Mouse (Mus musculus): ENCODE measurements around the gene Ssh1. TPM values are rescaled to one million over a fixed set of nuclear protein-coding genes. Genes with fewer than 3 reads are reported as not detected.
A peak's percentile ranks its signal among the peaks of the same experiment; 100 is the strongest.

The Ssh1 gene
- total RNA-seq, 2 experiments from 2014 or later = 6.1 to 7.2 TPM

DNA sequence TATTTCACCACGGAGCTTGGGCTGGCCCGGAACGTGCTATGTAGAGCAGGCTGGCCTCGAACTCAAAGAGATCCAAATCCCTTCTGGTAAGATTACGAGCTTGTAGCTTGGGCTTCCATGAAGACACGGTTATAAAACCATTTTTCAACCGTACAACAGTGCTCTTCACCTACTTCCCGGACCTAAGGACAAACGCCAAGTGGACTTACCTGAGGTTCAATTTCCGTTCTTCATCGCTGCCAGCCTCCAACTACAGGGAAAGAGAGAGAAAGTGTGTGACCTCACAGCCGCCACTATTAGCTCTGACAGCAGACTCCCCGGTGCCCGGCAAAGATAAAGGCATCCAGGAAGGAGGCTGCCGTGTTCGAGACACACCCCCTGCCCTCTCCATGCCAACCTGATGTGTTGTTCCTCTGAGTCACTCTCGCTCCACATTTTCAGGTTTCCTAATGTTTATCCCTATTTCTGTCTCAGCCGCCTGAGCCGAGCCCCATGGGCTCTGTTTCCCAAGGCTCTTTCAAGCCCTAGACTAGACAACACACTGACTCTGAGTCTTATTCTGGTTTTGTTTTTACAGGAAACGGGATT, 4.2 kb downstream of the Ssh1 start:
- H3K4me3 ChIP-seq = 0 out of 2 replicates have a peak overlapping the region, but pooled peaks have one; percentile 19

DNA sequence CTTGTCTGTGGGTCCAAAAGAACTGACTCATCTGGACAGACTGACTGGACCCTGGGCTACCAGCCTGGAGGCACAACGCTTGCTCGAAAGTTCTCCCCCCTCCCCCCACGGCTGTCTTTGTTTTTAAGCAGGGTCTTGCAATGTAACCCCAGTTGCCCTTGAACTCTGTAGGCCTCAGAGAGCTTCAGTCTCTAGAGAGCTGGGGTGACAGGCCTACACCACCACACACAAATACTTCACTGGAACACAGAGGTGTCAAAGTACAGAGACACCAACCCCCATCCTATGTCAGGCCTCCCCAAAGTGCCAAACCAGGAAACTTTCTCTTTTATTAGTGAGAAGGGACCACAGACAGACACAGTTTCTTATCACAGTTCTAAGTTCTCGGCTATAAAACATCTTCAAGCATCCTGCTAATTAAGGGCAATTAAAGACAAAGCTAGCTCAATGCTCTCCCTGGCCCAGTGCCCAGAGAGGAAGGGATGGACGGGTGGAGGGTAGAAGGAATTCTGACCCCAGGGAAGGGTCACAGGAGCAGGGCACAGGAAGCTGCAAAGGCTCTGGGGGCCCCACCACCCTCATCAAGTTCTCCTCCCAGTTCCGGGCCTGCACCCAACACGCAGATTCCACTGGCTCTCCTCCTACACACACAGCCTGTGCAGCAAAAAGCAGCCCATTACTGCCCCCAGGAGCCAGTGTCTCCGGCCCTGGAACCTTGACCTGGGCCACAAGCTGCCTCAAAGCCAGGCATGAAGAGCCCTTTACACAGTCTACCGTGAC, 7.3 kb downstream of the Ssh1 start:
- DNase-seq = peak; percentile 79
- peak; percentile 43 for TF ChIP-seq CTCF (IDR thresholded peaks at IDR 0.05)
- Histone ChIP-seq H3K27ac (peak overlapping the region; percentile 71), H3K4me3 (peak overlapping the region; percentile 32)
- intact Hi-C loops (cut with DNase I) = no loop called here

More for the DNA sequence above, 4.2 kb downstream of the Ssh1 start:
- no peak for DNase-seq
- TF ChIP-seq CTCF (IDR thresholded peaks at IDR 0.05) = no peak
- intact Hi-C loops (cut with DNase I) = loop anchor here (5.0 kb wide), 1 partner anchor 32 kb away; no protein-coding TSS in a partner anchor
- peak overlapping the region; percentile 48 for H3K27ac ChIP-seq

- no peak overlapping the region for H3K4me3 ChIP-seq
- intact Hi-C loops (cut with DNase I) = no loop called here
- DNase-seq = no peak
- peak overlapping the region; percentile 71 for H3K27ac ChIP-seq
- TF ChIP-seq CTCF (IDR thresholded peaks at IDR 0.05) = no peak
These were observed 8.0 kb downstream of the Ssh1 start for GRCm38 (mm10) chr5:113985737-113986136.

GRCm38 (mm10) chr5:113984025-113984740, 9.5 kb downstream of the Ssh1 start:
- H3K4me3 ChIP-seq = no peak overlapping the region
- DNase-seq = no peak
- no peak for TF ChIP-seq CTCF (IDR thresholded peaks at IDR 0.05)
- intact Hi-C loops (cut with DNase I) = no loop called here
- H3K27ac ChIP-seq = peak overlapping the region; percentile 28; the same call in 1 of the 2 replicates

DNA sequence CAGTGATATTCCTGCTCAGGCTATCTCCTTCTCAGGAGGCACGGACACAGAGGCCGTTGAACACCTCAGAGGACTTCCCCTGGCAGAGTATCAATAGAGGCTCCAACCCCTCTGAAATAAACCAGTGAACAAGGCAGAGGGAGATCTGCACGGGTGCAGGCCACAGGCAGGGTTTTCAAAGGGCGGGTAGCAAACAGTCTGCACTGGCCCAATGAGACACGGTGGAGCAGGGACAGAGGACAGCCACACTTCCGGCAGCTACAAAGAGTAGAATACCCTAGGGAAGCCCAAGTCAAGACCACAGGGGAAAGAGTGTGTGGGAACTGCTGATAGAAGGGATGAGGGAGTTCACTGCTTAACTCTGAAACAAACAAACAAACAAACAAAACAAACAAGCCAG, 10.2 kb downstream of the Ssh1 start:
- TF ChIP-seq CTCF (IDR thresholded peaks at IDR 0.05) = no peak
- DNase-seq = no peak
- intact Hi-C loops (cut with DNase I) = no loop called here
- Histone ChIP-seq H3K27ac (peak overlapping the region; percentile 35; the same call in 1 of the 2 replicates), H3K4me3 (no peak overlapping the region)

DNA sequence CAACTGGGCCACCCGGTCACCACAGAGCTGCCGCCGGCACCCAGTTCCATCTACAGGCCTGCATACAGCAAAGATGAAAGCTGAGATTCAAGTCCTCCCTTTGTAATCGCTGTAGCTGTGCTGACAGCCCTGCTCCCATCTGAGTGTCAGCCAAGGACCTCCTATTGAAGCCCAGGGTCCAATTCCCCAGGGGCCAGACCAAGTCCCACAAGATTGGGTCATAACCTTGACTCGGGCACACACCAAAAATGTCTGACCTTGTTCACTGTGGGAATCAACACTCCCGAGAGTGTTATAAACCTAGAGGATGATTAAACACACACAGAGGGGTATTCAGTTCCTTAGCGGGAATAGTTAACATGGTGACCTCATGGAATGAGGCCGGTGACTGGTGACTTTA, 11.9 kb downstream of the Ssh1 start:
- intact Hi-C loops (cut with DNase I) = no loop called here
- Histone ChIP-seq H3K4me3 (no peak overlapping the region), H3K27ac (no peak overlapping the region; the same call in 1 of the 2 replicates)
- DNase-seq = no peak
- TF ChIP-seq CTCF (IDR thresholded peaks at IDR 0.05) = no peak

- TF ChIP-seq CTCF (IDR thresholded peaks at IDR 0.05) = no peak
- no peak for DNase-seq
- intact Hi-C loops (cut with DNase I) = no loop called here
- Histone ChIP-seq H3K27ac (no peak overlapping the region), H3K4me3 (no peak overlapping the region)
These were observed 12.5 kb downstream of the Ssh1 start for GRCm38 (mm10) chr5:113981171-113981570.

GRCm38 (mm10) chr5:113980511-113980910, 13.2 kb downstream of the Ssh1 start:
- Histone ChIP-seq H3K27ac (no peak overlapping the region), H3K4me3 (no peak overlapping the region)
- intact Hi-C loops (cut with DNase I) = no loop called here
- no peak for TF ChIP-seq CTCF (IDR thresholded peaks at IDR 0.05)
- no peak for DNase-seq

DNA sequence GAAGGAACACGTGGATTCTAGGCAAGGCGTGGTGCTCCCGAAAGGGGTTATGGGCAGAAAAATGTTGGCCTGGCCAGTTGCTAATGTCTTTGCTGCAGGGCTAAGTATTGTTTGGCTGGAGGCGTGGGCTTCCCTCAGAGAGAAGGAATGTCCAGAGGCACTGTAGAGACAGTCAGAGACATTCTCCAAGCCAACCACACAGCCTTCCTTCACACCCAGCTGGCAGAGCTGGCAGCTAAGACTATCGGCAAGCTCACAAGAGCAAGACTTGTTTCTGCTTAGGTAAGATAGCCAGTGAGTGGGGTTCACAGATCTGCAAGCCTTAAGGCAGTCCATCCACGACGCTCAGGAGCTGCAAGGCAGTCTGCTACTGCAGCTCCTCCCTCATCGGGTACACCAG, 16.4 kb downstream of the Ssh1 start:
- Histone ChIP-seq H3K27ac (peak overlapping the region; percentile 68), H3K4me3 (no peak overlapping the region)
- intact Hi-C loops (cut with DNase I) = no loop called here
- no peak for TF ChIP-seq CTCF (IDR thresholded peaks at IDR 0.05)
- DNase-seq = peak; percentile 42

DNA sequence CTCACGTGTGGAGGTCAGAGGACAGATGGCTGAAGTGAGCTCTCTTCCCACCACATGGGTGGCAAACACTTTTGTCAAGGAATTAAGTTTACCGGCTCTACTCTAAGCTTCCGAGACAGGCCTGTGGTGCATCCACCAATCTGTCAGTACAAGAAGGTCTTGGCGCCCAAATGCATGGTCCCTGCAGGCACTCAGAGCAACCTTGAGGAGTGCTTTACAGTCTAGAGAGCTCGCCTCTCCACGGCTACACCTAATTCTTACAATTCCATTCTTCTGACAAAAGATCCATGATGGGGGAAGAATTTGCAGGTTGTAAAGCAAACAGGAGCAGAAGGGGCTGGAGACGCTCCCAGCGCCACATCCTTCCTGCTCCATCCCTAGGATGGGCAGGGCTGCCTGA, 17.1 kb downstream of the Ssh1 start:
- Histone ChIP-seq H3K4me3 (no peak overlapping the region), H3K27ac (peak overlapping the region; percentile 68)
- intact Hi-C loops (cut with DNase I) = no loop called here
- no peak for DNase-seq
- TF ChIP-seq CTCF (IDR thresholded peaks at IDR 0.05) = no peak

GRCm38 (mm10) chr5:113975538-113976215, 18.0 kb downstream of the Ssh1 start:
- H3K27ac ChIP-seq = peak overlapping the region; percentile 68
- intact Hi-C loops (cut with DNase I) = no loop called here

GRCm38 (mm10) chr5:113974576-113974975, 19.1 kb downstream of the Ssh1 start:
- TF ChIP-seq CTCF (IDR thresholded peaks at IDR 0.05) = no peak
- Histone ChIP-seq H3K4me3 (peak overlapping the region; percentile 47), H3K27ac (peak overlapping the region; percentile 68)
- no peak for DNase-seq
- intact Hi-C loops (cut with DNase I) = no loop called here

More at GRCm38 (mm10) chr5:113975538-113976215, 18.0 kb downstream of the Ssh1 start:
- DNase-seq = peak; percentile 79
- TF ChIP-seq CTCF (IDR thresholded peaks at IDR 0.05) = no peak
- H3K4me3 ChIP-seq = peak overlapping the region; percentile 13; the same call in 1 of the 2 replicates
